Mouse (Mus musculus) hindbrain, embryonic 12.5 days (tissue): ENCODE results near the gene Tmem147. TPM values are rescaled to one million over a fixed set of nuclear protein-coding genes. Genes with fewer than 3 reads are reported as not detected.

Experiments used
- ATAC-seq: fragments of 200-750 bp; cut with Nextera tagmentation; 2 replicates; pipeline ENCODE4 v1.8.0; 2017; ENCODE audit warnings: moderate TSS enrichment; ENCODE audit not compliant: low FRiP score
- H3K27ac ChIP-seq: fragments of 300-500 bp; sonication (generic); 2 replicates; pipeline ENCODE4 v1.5.1; 2016; ENCODE audit warnings: mild to moderate bottlenecking
- H3K27me3 ChIP-seq: fragments of 300-500 bp; sonication (generic); 2 replicates; pipeline ENCODE4 v1.6.1; 2016; ENCODE audit warnings: mild to moderate bottlenecking
- H3K36me3 ChIP-seq: fragments of 300-500 bp; sonication (generic); 2 replicates; pipeline ENCODE4 v1.6.1; 2016; ENCODE audit warnings: mild to moderate bottlenecking
- H3K4me1 ChIP-seq: fragments of 300-500 bp; sonication (generic); 2 replicates; pipeline ENCODE4 v1.6.1; 2016
- H3K4me2 ChIP-seq: fragments of 300-500 bp; sonication (generic); replicated peaks from 2 replicates; pipeline ENCODE4 v1.6.1; 2016; ENCODE audit warnings: mild to moderate bottlenecking
- H3K4me3 ChIP-seq: fragments of 300-500 bp; sonication (generic); 2 replicates; pipeline ENCODE4 v1.5.1; 2016; ENCODE audit warnings: mild to moderate bottlenecking
- H3K9ac ChIP-seq: fragments of 300-500 bp; sonication (generic); 2 replicates; pipeline ENCODE4 v1.6.1; 2016; ENCODE audit warnings: mild to moderate bottlenecking, moderate library complexity
- H3K9me3 ChIP-seq: fragments of 300-500 bp; sonication (generic); replicated peaks from 2 replicates; pipeline ENCODE4 v1.6.1; 2016; ENCODE audit warnings: mild to moderate bottlenecking
- WGBS: fragments of 180-500 bp; shearing (Covaris S2); methylation state at CpG from one replicate; pipeline ENCODE4 v1.1.7; 2016; 5-methylcytosine and 5-hydroxymethylcytosine counted together
- polyA plus RNA-seq: library from polyadenylated mRNA; unstranded; fragments of >200 nt; fragmentation: Nextera tagmentation; extraction: Ambion mirVana; gene quantifications from 2 replicates; pipeline ENCODE4 v1.2.1, GENCODE M21; 2016

Tmem147 gene
- 147 and 164 TPM in 2 replicates for polyA plus RNA-seq

DNA sequence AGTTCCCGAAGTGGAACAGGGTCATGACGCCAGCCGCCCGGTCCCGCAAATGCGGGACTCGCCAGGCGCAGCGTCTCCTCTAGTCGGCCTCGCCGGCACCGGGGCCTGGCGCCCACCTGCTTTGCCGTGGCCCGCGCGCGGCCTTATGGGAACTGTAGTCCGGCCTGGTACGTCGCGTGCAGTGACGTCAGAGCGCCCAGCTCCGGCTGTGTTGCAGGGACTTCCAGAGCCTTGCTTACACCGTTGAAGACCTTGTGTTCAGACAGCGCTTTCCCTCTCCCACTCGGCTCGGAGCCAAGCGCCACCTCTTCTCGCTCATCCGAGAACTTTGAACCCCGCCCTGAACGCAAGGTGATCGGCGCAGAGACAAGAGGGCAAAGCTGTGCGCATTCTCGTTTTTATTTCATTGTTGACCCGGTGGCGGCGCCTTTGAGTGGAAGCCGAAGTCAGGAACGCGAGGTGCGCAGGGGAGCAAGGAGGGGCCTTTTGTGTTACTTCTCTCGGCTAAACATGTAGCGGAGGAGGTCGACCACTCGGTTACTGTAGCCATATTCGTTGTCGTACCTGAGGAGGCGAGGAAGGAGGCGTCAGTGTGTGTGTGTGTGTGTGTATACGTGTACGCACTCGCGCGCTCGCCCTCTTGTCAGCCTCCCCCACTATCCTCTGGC lies at the start of gene Tmem147:
Gene Tmem147, minus strand, starts transcription at position 145 of the 668 bp plus-strand sequence.
- WGBS = under 1% methylated on average over 60 of the region's 60 CpGs
- Histone ChIP-seq H3K27me3 (no peaks in the 10 kb centered on the region), H3K9me3 (no peaks in the 10 kb centered on the region), H3K9ac (peak within 1 kb of the TSS; percentile 83), H3K36me3 (peaks cover 45% of the 10 kb centered on the region), H3K4me3 (peak within 1 kb of the TSS; percentile 63), H3K27ac (peak within 1 kb of the TSS; percentile 94), H3K4me1 (peaks cover 28% of the 10 kb centered on the region), H3K4me2 (peak within 1 kb of the TSS; percentile 71)
- ATAC-seq = peak; percentile 97

DNA sequence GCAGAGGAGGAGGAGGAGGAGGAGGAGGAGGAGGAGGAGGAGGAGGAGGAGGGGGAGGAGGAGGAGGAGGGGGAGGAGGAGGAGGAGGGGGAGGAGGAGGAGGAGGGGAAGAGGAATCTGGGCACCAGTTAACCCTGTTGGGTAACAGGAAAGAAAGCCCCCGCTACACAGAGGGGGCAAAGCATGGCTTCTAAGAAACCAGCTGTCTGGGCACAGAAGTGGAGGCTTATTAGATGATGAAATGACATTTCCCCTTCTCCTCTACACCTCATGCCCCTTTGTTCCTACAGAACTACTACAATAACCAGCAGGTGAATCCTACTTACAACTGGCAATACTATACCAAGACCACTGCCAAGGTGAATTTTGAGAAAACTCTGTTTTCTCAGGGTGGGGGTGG lies 48.6 kb upstream of the Tmem147 start:
- Histone ChIP-seq H3K36me3 (no peaks in the 10 kb centered on the region), H3K9ac (no peak overlapping the region), H3K4me3 (no peak overlapping the region), H3K27me3 (no peaks in the 10 kb centered on the region), H3K27ac (no peak overlapping the region), H3K4me2 (no peak overlapping the region), H3K9me3 (no peaks in the 10 kb centered on the region), H3K4me1 (no peaks in the 10 kb centered on the region)
- ATAC-seq = no peak
- 67% methylated on average over 1 of the region's 1 CpGs for WGBS

DNA sequence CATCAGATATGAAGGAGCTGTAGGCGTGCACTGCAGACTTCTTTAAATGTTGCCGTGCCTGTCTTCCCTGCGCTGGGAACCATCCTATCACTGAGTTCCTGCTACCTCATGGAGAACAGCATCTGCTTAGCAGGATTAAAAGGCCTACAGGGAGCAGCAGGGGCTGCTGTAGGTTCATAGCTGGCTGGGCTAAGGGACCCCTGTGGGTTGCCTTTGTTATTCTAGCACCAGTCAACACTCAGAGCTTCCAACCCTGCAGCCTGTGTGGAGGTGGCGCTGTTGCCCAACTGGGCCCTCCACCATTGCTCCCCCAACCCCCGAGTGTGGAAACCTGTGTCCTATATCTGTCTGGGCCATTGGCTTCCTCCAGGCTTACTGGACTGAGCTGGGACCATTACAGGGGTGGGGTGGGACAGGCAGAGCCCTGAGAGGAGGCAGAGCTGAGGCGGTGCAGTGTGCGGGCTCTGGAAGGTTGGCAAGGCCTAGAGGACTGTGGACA lies 47.8 kb upstream of the Tmem147 start:
- 38% methylated on average over 7 of the region's 7 CpGs for whole genome bisulfite sequencing
- H3K36me3 ChIP-seq = no peaks in the 10 kb centered on the region

DNA sequence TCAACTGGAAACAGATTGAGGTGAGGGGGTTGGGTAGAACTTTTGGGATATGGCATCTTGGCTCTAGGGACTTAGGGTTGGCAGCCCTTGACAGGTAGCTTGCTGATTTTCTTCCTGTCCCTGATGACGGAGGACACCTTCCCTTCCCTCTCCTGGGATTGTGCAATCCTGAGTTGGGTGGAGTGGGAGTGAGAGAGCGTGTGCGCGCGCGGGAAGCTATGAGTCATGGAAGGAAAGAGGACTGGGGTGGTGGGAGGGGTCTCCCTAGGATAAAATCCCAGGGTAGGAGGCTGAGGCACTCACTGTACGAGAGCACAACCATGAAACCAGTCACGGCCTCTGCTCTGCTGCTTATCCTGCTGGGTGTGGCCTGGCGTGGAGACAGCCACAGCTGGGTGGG lies 46.8 kb upstream of the Tmem147 start:
- H3K4me3 ChIP-seq = no peak overlapping the region
- H3K9ac ChIP-seq = no peak overlapping the region
- no peaks in the 10 kb centered on the region for H3K36me3 ChIP-seq
- H3K4me1 ChIP-seq = no peaks in the 10 kb centered on the region
- no peak for ATAC-seq
- no peaks in the 10 kb centered on the region for H3K9me3 ChIP-seq
- no peak overlapping the region for H3K27ac ChIP-seq
- WGBS = 91% methylated on average over 9 of the region's 9 CpGs
- no peaks in the 10 kb centered on the region for H3K27me3 ChIP-seq
- no peak overlapping the region for H3K4me2 ChIP-seq

More for the DNA sequence above, 47.8 kb upstream of the Tmem147 start:
- Histone ChIP-seq H3K4me1 (no peaks in the 10 kb centered on the region), H3K4me3 (no peak overlapping the region), H3K4me2 (no peak overlapping the region), H3K9ac (no peak overlapping the region), H3K27me3 (no peaks in the 10 kb centered on the region), H3K9me3 (no peaks in the 10 kb centered on the region), H3K27ac (no peak overlapping the region)
- ATAC-seq = no peak

DNA sequence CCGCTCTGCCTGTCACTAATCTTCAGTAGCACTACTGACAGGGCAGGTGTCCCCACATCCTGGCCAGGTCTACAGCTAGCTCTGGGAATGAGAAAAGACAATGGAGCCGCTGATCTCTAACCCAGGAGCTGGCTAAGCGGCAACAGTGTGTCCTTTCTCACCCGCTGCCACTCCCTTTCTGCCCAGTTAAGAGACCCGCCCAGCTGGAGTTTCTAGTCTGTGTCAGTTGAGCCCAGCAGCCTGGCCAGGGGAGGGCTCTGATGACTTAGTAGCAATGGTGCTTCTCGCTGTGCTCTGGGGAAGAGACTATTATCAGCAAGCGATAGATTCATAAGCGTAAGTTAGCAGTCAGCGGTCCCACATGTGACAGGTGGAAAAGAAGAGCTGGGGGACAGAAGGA lies 39.9 kb upstream of the Tmem147 start:
- ATAC-seq = no peak
- no peaks in the 10 kb centered on the region for H3K9me3 ChIP-seq
- no peak overlapping the region for H3K4me3 ChIP-seq
- 0 out of 2 replicates have a peak, but pooled peaks cover 7% of the 10 kb centered on the region for H3K27me3 ChIP-seq
- no peaks in the 10 kb centered on the region for H3K36me3 ChIP-seq
- WGBS = 36% methylated on average over 9 of the region's 9 CpGs
- no peak overlapping the region for H3K9ac ChIP-seq
- no peak overlapping the region for H3K4me2 ChIP-seq
- H3K27ac ChIP-seq = no peak overlapping the region
- H3K4me1 ChIP-seq = no peaks in the 10 kb centered on the region

DNA sequence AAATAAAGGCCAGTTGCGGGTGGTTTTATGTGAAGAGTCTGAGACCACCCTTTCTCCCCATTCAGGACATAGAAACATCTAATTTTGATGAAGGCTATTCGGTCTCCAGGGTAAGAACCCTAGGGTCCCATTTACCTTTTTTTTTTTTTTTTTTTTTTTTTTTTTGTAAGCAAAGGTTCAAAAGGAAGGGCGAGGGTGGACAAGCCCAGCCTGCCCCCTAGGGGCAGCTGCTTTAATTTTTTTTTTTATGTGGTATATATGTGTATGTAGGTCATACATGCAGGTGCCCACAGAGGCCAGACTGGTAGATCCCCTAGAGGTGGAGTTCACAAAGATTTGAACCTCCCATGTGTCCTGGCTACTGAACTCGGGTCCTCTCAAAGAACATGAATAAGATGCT lies 37.1 kb upstream of the Tmem147 start:
- Histone ChIP-seq H3K36me3 (no peaks in the 10 kb centered on the region), H3K9ac (no peak overlapping the region), H3K4me3 (no peak overlapping the region), H3K4me2 (no peak overlapping the region), H3K4me1 (no peaks in the 10 kb centered on the region), H3K27me3 (0 out of 2 replicates have a peak, but pooled peaks cover 7% of the 10 kb centered on the region), H3K27ac (no peak overlapping the region), H3K9me3 (no peaks in the 10 kb centered on the region)
- WGBS = 88% methylated on average over 4 of the region's 4 CpGs
- no peak for ATAC-seq

DNA sequence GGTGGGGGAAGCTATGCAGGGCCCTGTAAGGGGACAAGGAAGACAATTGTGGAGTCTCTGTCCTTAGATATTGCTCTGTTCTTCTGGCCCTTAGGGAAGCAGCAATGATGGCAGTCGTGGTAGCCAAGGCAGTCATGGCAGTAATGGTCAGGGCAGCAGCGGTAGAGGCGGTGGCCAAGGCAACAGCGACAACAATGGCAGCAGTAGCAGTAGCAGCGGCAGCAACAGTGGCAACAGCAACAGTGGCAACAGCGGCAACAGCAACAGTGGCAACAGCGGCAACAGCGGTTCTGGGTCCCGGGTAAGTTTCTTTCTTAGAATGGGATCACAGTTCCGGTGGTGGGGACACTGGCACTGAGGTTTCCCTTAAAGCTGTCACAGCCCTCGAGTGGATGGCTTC lies 35.8 kb upstream of the Tmem147 start:
- H3K36me3 ChIP-seq = no peaks in the 10 kb centered on the region
- no peak for ATAC-seq
- no peaks in the 10 kb centered on the region for H3K4me1 ChIP-seq
- no peak overlapping the region for H3K4me3 ChIP-seq
- no peak overlapping the region; the same call in 1 of the 2 replicates for H3K4me2 ChIP-seq
- H3K9me3 ChIP-seq = no peaks in the 10 kb centered on the region
- H3K27me3 ChIP-seq = 0 out of 2 replicates have a peak, but pooled peaks cover 7% of the 10 kb centered on the region
- 38% methylated on average over 11 of the region's 11 CpGs for WGBS
- H3K27ac ChIP-seq = no peak overlapping the region
- no peak overlapping the region for H3K9ac ChIP-seq

DNA sequence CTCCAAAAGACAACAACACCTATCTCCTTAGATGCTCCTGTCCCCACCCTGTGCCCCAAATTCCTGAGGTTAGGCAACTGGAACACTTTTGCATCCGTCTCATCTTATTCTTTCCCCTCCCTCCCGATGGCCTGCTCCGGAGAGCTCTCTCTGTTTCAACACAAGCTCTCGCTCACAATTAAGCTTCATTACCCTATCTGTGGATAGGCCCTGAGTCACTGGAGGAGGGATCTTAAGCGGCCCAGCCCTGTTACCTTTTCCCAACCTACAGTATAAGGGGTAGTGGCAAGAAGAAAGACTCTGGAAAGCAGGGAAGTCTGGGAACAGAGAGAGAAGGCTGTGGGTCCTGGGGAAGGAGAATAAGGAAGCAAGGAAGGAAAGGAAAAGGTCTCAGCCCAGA lies 34.1 kb upstream of the Tmem147 start, which contains the start of gene Dmkn:
Gene Dmkn, plus strand, starts transcription at position 301 of the 400 bp plus-strand sequence.
- ATAC-seq = no peak
- Histone ChIP-seq H3K4me1 (no peaks in the 10 kb centered on the region), H3K27me3 (0 out of 2 replicates have a peak, but pooled peaks cover 7% of the 10 kb centered on the region), H3K36me3 (no peaks in the 10 kb centered on the region), H3K9me3 (no peaks in the 10 kb centered on the region), H3K9ac (no peak within 1 kb of the TSS), H3K4me3 (no peak within 1 kb of the TSS), H3K27ac (no peak within 1 kb of the TSS), H3K4me2 (no peak within 1 kb of the TSS)
- WGBS = 41% methylated on average over 5 of the region's 5 CpGs

DNA sequence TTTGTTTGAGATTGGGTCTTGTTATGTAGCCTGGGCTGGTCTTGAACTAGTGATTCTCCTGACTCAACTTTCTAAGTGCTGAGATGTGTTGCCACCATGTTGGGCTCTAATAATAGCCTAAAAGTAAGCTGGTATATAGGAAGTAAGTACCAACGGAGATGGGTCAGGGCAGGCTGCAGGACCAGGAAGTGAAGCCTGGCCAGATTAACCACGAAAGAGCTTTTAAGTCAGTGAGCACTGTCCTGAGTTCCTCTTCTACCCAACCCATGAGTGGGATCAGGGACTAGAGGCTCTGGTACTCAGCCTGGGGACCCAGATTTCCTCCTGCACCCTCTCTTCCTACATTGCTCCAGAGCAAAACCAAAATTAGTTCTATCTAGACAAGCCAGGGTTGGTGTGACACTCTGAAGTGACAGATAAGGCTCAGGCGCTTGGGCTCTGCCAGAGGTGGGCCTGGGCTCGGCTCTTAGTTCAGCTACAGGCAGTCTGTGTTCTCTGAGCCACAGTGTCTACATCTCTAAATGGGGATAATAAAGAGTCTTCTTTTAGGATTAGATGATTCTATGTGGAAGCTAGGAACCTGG lies 32.5 kb upstream of the Tmem147 start:
- Histone ChIP-seq H3K36me3 (no peaks in the 10 kb centered on the region; the same call in 1 of the 2 replicates), H3K4me3 (no peak overlapping the region), H3K9me3 (no peaks in the 10 kb centered on the region), H3K4me2 (no peak overlapping the region), H3K27ac (no peak overlapping the region), H3K4me1 (no peaks in the 10 kb centered on the region), H3K27me3 (0 out of 2 replicates have a peak, but pooled peaks cover 7% of the 10 kb centered on the region), H3K9ac (no peak overlapping the region)
- WGBS = 81% methylated on average over 4 of the region's 4 CpGs
- ATAC-seq = no peak

DNA sequence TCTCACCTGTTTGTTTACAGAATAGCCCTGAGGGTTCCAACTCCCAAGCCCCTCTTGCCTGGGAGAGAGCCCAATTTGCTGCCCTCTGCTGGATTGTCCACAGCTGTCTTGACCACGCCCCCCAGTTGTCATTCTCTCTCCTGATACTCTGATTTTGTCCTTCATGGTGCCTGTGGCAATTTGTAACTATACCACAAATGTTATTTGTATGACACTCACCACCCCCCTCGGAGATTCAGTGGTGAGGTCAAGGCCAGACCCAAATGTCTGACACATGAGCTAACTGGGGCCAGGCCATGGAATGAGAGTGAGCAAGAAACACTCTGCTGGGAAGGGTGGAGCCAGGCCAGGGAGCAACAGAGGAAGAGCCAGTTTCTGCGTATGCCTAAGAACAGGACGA lies 29.5 kb upstream of the Tmem147 start:
- Histone ChIP-seq H3K4me2 (no peak overlapping the region), H3K9me3 (peaks cover 6% of the 10 kb centered on the region), H3K36me3 (peaks cover 30% of the 10 kb centered on the region), H3K27ac (no peak overlapping the region), H3K4me3 (no peak overlapping the region), H3K4me1 (no peaks in the 10 kb centered on the region), H3K9ac (no peak overlapping the region), H3K27me3 (no peaks in the 10 kb centered on the region)
- WGBS = 42% methylated on average over 4 of the region's 4 CpGs
- no peak; the same call in 1 of the 2 replicates for ATAC-seq

DNA sequence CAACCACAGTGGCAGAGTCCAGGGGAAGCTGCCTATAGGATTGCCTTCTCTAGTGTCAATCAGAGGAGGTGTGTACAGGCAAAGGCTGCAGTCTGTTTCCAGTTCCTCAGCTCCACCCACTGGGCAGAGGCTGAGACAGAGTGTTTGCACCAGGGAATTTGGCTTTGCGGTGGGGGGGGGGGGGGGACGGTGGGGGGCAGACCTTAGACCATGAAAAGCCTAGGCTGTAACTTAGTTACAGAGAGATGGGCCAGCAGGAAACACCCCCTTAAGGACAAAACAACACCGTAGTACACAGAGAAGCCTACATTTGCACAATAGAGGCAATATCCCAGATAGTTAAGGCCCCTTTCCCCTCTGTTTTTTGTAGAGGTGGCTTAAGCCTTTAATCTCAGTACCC lies 27.7 kb upstream of the Tmem147 start:
- no peak overlapping the region for H3K4me3 ChIP-seq
- ATAC-seq = no peak
- H3K4me1 ChIP-seq = no peaks in the 10 kb centered on the region
- peaks cover 31% of the 10 kb centered on the region for H3K36me3 ChIP-seq
- WGBS = 71% methylated on average over 3 of the region's 3 CpGs
- H3K9ac ChIP-seq = no peak overlapping the region
- H3K27me3 ChIP-seq = no peaks in the 10 kb centered on the region
- no peak overlapping the region for H3K27ac ChIP-seq
- H3K9me3 ChIP-seq = peaks cover 6% of the 10 kb centered on the region
- H3K4me2 ChIP-seq = no peak overlapping the region

DNA sequence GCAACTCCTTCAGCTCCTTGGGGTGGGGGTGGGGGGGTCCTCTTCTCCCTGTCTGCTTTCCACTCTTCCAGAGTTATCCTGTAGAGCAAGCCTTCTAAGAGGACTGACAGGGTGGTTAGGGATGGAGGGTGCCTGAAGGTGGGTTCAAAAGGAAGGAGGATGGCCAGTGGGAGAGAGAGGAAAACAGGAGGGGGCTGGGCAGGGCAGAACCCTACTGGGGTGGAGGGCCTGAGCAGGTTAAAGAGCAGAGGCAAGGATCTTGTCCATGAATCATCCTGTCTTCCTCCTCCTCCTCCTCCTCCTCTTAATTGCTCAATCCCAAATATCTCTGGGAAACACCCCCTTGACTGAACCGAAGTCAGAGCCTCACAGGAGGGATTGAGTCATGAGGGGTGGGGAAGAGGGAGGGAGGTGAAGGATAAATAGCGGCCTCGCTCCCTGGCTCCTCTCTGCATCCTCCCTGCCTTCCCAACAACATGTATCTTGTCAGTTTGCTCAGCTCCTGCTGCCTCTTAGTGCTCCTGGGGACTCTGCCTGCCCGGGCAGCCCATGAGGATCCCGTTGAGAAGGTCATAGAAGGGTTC lies 21.8 kb upstream of the Tmem147 start, which contains the start of gene Sbsn:
Gene Sbsn, plus strand, starts transcription at position 386 of the 584 bp plus-strand sequence.
- 77% methylated on average over 5 of the region's 5 CpGs for WGBS
- Histone ChIP-seq H3K4me2 (no peak within 1 kb of the TSS), H3K4me3 (no peak within 1 kb of the TSS), H3K9ac (no peak within 1 kb of the TSS), H3K27me3 (no peaks in the 10 kb centered on the region), H3K27ac (no peak within 1 kb of the TSS), H3K9me3 (peaks cover 6% of the 10 kb centered on the region), H3K4me1 (no peaks in the 10 kb centered on the region), H3K36me3 (peaks cover 30% of the 10 kb centered on the region)
- ATAC-seq = no peak
